Mouse (Mus musculus): ENCODE results near the gene Hrct1.

The Hrct1 gene

GRCm38 (mm10) chr4:43771626-43772025, 44.6 kb downstream of the Hrct1 start:
- no peak for DNase-seq (ENCODE audit: low spot score)

GRCm38 (mm10) chr4:43772304-43772703, 45.3 kb downstream of the Hrct1 start:
- no peak for DNase-seq (ENCODE audit: low spot score)
